Mouse (Mus musculus) ES-Bruce4 (cell line): Measurements from ENCODE around the gene Kif1a. TPM values are rescaled to one million over a fixed set of nuclear protein-coding genes. Genes with fewer than 3 reads are reported as not detected.
A peak's percentile ranks its signal among the peaks of the same experiment; 100 is the strongest.

Experiments used
- H3K27ac ChIP-seq: 2 replicates; pipeline ENCODE4 v1.5.1; 2012; ENCODE audit warnings: low read length, inconsistent platforms; ENCODE audit not compliant: insufficient read depth
- H3K27me3 ChIP-seq: 2 replicates; pipeline ENCODE4 v1.6.1; 2012; ENCODE audit warnings: mild to moderate bottlenecking, low read length, inconsistent platforms; ENCODE audit not compliant: control insufficient read depth, poor library complexity, insufficient read depth, severe bottlenecking
- H3K36me3 ChIP-seq: 2 replicates; pipeline ENCODE4 v1.6.1; 2012; ENCODE audit warnings: inconsistent platforms, mild to moderate bottlenecking, low read length, moderate library complexity; ENCODE audit not compliant: control insufficient read depth, poor library complexity, insufficient read depth, severe bottlenecking
- H3K4me1 ChIP-seq: one replicate; pipeline ENCODE4 v1.8.1; 2011; ENCODE audit warnings: low read length; ENCODE audit not compliant: control insufficient read depth, insufficient read depth
- H3K4me3 ChIP-seq: 2 replicates; pipeline ENCODE4 v1.5.1; 2011; ENCODE audit warnings: low read depth, mild to moderate bottlenecking, low read length
- H3K9ac ChIP-seq: 2 replicates; pipeline ENCODE4 v1.6.1; 2012; ENCODE audit warnings: low read depth, mild to moderate bottlenecking, inconsistent platforms; ENCODE audit not compliant: poor library complexity, severe bottlenecking
- H3K9me3 ChIP-seq: replicated peaks from 2 replicates; pipeline ENCODE4 v1.6.1; 2012; ENCODE audit warnings: mild to moderate bottlenecking, low read length, inconsistent platforms; ENCODE audit not compliant: control insufficient read depth, poor library complexity, insufficient read depth, severe bottlenecking
- CTCF ChIP-seq: IDR thresholded peaks from one replicate; pipeline ENCODE4 v1.8.1; 2011; ENCODE audit warnings: low read depth, low read length
- EP300 ChIP-seq: IDR thresholded peaks from 2 replicates; pipeline ENCODE4 v1.6.1; 2011; ENCODE audit warnings: low read depth, low read length; ENCODE audit not compliant: insufficient read depth
- POLR2A ChIP-seq: IDR thresholded peaks from one replicate; pipeline ENCODE4 v1.8.1; 2011; ENCODE audit warnings: low read length; ENCODE audit not compliant: insufficient read depth
- polyA plus RNA-seq: library from polyadenylated mRNA; stranded (reverse); fragments of >200 nt; gene quantifications from 2 replicates; pipeline ENCODE4 v1.2.4, GENCODE M21; 2011; ENCODE audit warnings: low read depth; ENCODE audit not compliant: missing spikeins, insufficient read depth, insufficient read length

Gene Kif1a
- polyA plus RNA-seq, 1 experiment: 95.0 TPM

- H3K27me3 ChIP-seq: no peaks in the 10 kb centered on the region
- no peak overlapping the region for H3K27ac ChIP-seq
- H3K9ac ChIP-seq: no peak overlapping the region
- no peaks in the 10 kb centered on the region for H3K36me3 ChIP-seq
- no peak overlapping the region for H3K4me3 ChIP-seq
- no peaks in the 10 kb centered on the region for H3K9me3 ChIP-seq
- TF ChIP-seq POLR2A (no peak), EP300 (no peak), CTCF (no peak)
- no peaks in the 10 kb centered on the region for H3K4me1 ChIP-seq
Observed at GRCm38 (mm10) chr1:93018716-93019115, 83.0 kb downstream of the Kif1a start.

GRCm38 (mm10) chr1:93015136-93015535 is 86.6 kb downstream of the Kif1a start:
- Histone ChIP-seq H3K36me3 (no peaks in the 10 kb centered on the region), H3K27ac (no peak overlapping the region), H3K9me3 (no peaks in the 10 kb centered on the region), H3K4me1 (no peaks in the 10 kb centered on the region), H3K4me3 (no peak overlapping the region), H3K27me3 (no peaks in the 10 kb centered on the region), H3K9ac (no peak overlapping the region)
- TF ChIP-seq POLR2A: no peak
- no peak for TF ChIP-seq EP300
- no peak for TF ChIP-seq CTCF

GRCm38 (mm10) chr1:93014460-93014859 is 87.3 kb downstream of the Kif1a start:
- no peak overlapping the region for H3K4me3 ChIP-seq
- TF ChIP-seq POLR2A (no peak), CTCF (peak; percentile 92), EP300 (no peak)
- H3K36me3 ChIP-seq: no peaks in the 10 kb centered on the region
- no peaks in the 10 kb centered on the region for H3K4me1 ChIP-seq
- H3K27ac ChIP-seq: no peak overlapping the region
- no peak overlapping the region for H3K9ac ChIP-seq
- no peaks in the 10 kb centered on the region for H3K9me3 ChIP-seq
- no peaks in the 10 kb centered on the region for H3K27me3 ChIP-seq

- Histone ChIP-seq H3K27me3 (no peaks in the 10 kb centered on the region), H3K27ac (no peak overlapping the region), H3K4me1 (no peaks in the 10 kb centered on the region), H3K36me3 (no peaks in the 10 kb centered on the region), H3K9ac (no peak overlapping the region), H3K4me3 (no peak overlapping the region), H3K9me3 (no peaks in the 10 kb centered on the region)
- TF ChIP-seq POLR2A (no peak), EP300 (no peak), CTCF (no peak)
Observed at GRCm38 (mm10) chr1:93013367-93013766, 88.4 kb downstream of the Kif1a start.

GRCm38 (mm10) chr1:93012103-93012585 is 89.6 kb downstream of the Kif1a start:
- H3K4me1 ChIP-seq: no peaks in the 10 kb centered on the region
- H3K9me3 ChIP-seq: no peaks in the 10 kb centered on the region
- H3K27me3 ChIP-seq: no peaks in the 10 kb centered on the region
- H3K36me3 ChIP-seq: no peaks in the 10 kb centered on the region
- H3K4me3 ChIP-seq: no peak overlapping the region
- no peak for TF ChIP-seq EP300
- no peak for TF ChIP-seq POLR2A
- no peak for TF ChIP-seq CTCF
- no peak overlapping the region for H3K27ac ChIP-seq
- H3K9ac ChIP-seq: no peak overlapping the region

GRCm38 (mm10) chr1:93010731-93011130 is 91.0 kb downstream of the Kif1a start:
- Histone ChIP-seq H3K4me1 (no peaks in the 10 kb centered on the region), H3K9ac (no peak overlapping the region), H3K27ac (no peak overlapping the region), H3K36me3 (no peaks in the 10 kb centered on the region), H3K9me3 (no peaks in the 10 kb centered on the region), H3K4me3 (no peak overlapping the region), H3K27me3 (no peaks in the 10 kb centered on the region)
- TF ChIP-seq CTCF (peak; percentile 52), EP300 (no peak)

GRCm38 (mm10) chr1:93009196-93009595 is 92.6 kb downstream of the Kif1a start:
- H3K36me3 ChIP-seq: no peaks in the 10 kb centered on the region
- H3K9ac ChIP-seq: no peak overlapping the region
- no peaks in the 10 kb centered on the region for H3K4me1 ChIP-seq
- H3K27me3 ChIP-seq: no peaks in the 10 kb centered on the region
- no peak overlapping the region for H3K4me3 ChIP-seq
- no peak overlapping the region for H3K27ac ChIP-seq
- H3K9me3 ChIP-seq: no peaks in the 10 kb centered on the region
- no peak for TF ChIP-seq POLR2A
- TF ChIP-seq EP300: no peak
- TF ChIP-seq CTCF: no peak
